Mouse (Mus musculus): ENCODE data around the gene Shroom3. TPM values are rescaled to one million over a fixed set of nuclear protein-coding genes. Genes with fewer than 3 reads are reported as not detected.

Gene Shroom3
- 3.2 and 3.6 TPM in 2 replicates for polyA plus RNA-seq (2015; fragmentation: Nextera tagmentation; extraction: Ambion mirVana)

DNA sequence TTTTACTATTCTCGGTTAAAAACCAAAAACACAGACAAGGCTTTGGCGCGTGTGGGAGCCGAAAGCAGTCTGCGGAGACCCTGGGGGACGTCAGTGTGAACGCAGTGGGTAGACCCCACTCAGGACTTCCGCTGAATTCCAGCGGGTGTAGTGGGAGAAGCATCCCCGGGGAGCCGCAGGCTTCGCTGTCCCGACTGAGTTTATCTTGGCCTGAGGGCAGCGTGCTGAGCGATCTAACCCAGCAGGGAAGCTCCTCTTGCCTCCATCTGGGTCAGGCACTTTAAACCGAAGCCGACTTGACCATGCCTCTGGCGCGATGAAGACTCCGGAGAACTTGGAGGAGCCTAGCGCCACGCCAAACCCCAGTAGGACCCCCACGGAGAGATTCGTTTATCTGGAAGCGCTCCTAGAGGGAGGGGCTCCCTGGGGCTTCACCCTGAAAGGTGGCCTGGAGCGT lies at the start of gene Shroom3:
Shroom3 (plus strand) TSS at position 85 of the 457 bp plus-strand sequence.
- no peaks in the 10 kb centered on the region for H3K36me3 ChIP-seq
- 0 out of 2 replicates have a peak within 1 kb of the TSS, but pooled peaks have one; percentile 29 for H3K27ac ChIP-seq
- H3K4me1 ChIP-seq, result peaks cover 12% of the 10 kb centered on the region
- no peak for ATAC-seq (ENCODE audit: insufficient number of reproducible peaks, low FRiP score, low TSS enrichment, low read depth)
- H3K4me2 ChIP-seq, result peak within 1 kb of the TSS; percentile 91
- no peaks in the 10 kb centered on the region for H3K27me3 ChIP-seq
- H3K9ac ChIP-seq, result peak within 1 kb of the TSS; percentile 42
- WGBS, result under 1% methylated on average over 26 of the region's 26 CpGs
- no peaks in the 10 kb centered on the region for H3K9me3 ChIP-seq
- peak within 1 kb of the TSS; percentile 47 for H3K4me3 ChIP-seq

- H3K4me3 ChIP-seq, result no peak overlapping the region
- no peaks in the 10 kb centered on the region for H3K36me3 ChIP-seq
- H3K9ac ChIP-seq, result no peak overlapping the region
- H3K4me1 ChIP-seq, result no peaks in the 10 kb centered on the region
- H3K27me3 ChIP-seq, result no peaks in the 10 kb centered on the region
- WGBS, result 68% methylated on average over 4 of the region's 4 CpGs
- no peak overlapping the region for H3K4me2 ChIP-seq
- H3K9me3 ChIP-seq, result no peaks in the 10 kb centered on the region
- no peak for ATAC-seq (ENCODE audit: insufficient number of reproducible peaks, low FRiP score, low TSS enrichment, low read depth)
- no peak overlapping the region for H3K27ac ChIP-seq
These were observed 49.7 kb upstream of the Shroom3 start for GRCm38 (mm10) chr5:92633526-92633925.

- H3K9me3 ChIP-seq, result no peaks in the 10 kb centered on the region
- WGBS, result 81% methylated on average over 3 of the region's 3 CpGs
- H3K36me3 ChIP-seq, result no peaks in the 10 kb centered on the region
- H3K4me3 ChIP-seq, result no peak overlapping the region
- H3K27ac ChIP-seq, result no peak overlapping the region
- no peaks in the 10 kb centered on the region for H3K4me1 ChIP-seq
- no peaks in the 10 kb centered on the region for H3K27me3 ChIP-seq
- H3K9ac ChIP-seq, result no peak overlapping the region
- no peak overlapping the region for H3K4me2 ChIP-seq
- no peak for ATAC-seq (ENCODE audit: insufficient number of reproducible peaks, low FRiP score, low TSS enrichment, low read depth)
These were observed 48.3 kb upstream of the Shroom3 start for GRCm38 (mm10) chr5:92634916-92635315.

DNA sequence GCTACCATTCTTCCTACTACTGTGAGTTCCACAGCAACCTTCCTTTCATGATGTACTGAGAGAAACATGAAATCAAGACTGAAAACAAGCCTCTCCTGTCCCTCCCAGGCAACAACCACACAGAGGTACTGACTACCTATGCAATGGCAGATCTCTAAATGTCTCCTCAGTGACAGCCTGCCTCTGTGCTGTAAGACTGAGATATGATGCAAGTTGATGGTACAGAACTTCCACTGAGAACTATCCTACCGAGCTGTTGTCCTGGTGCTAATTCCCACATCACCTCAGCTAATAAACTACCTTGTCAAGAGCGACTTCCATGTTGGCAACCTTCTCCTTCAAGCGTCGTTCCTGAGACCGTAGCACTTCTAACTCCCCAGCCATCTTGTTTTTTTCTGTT lies 47.3 kb upstream of the Shroom3 start:
- Histone ChIP-seq H3K9me3 (no peaks in the 10 kb centered on the region), H3K36me3 (no peaks in the 10 kb centered on the region), H3K27me3 (no peaks in the 10 kb centered on the region), H3K4me3 (no peak overlapping the region), H3K9ac (no peak overlapping the region), H3K4me2 (no peak overlapping the region), H3K4me1 (no peaks in the 10 kb centered on the region), H3K27ac (no peak overlapping the region)
- ATAC-seq (ENCODE audit: insufficient number of reproducible peaks, low FRiP score, low TSS enrichment, low read depth), result no peak
- WGBS, result 80% methylated on average over 5 of the region's 5 CpGs

DNA sequence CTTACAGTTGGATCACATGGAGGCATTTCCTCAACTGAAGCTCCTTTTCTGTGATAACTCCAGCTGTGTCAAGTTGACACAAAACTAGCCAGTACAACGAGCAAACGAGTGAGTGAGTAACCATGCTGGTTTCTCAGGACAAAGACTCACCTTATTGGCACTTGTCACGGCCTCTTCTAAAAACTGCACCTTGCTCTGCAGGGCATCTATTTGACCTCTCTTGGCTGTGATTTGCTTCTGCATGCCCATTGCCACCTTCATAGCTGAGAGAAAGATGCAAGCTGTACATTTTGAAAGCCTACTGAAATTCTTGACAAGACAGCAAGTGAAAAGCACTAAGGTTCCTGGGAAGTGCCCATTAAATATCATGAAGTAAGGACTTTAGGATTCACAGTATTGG lies 42.4 kb upstream of the Shroom3 start:
- Histone ChIP-seq H3K4me1 (no peaks in the 10 kb centered on the region), H3K36me3 (no peaks in the 10 kb centered on the region), H3K4me2 (no peak overlapping the region), H3K4me3 (no peak overlapping the region), H3K9me3 (no peaks in the 10 kb centered on the region), H3K27me3 (no peaks in the 10 kb centered on the region), H3K27ac (no peak overlapping the region), H3K9ac (no peak overlapping the region)
- no peak for ATAC-seq (ENCODE audit: insufficient number of reproducible peaks, low FRiP score, low TSS enrichment, low read depth)
- WGBS, result 83% methylated on average over 3 of the region's 3 CpGs

DNA sequence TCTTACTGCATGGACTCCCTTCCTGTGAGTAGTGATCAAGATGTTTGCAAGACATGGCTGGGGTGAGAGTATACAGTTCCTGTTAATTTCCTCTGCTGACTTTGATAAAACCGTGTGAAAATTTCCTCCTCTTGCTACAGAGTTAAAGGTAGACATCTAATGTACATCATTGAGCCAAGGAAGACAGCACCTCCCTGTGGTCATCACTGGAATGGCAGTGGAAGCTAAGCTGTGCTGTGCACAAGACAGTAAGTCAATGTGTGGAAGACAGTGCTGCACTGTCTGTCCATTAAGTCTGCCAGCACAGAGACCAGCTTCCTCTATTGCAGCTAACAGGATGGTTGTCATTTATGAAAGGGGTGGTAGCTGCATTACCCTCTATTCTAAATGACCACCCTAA lies 27.0 kb upstream of the Shroom3 start:
- Histone ChIP-seq H3K4me2 (no peak overlapping the region), H3K4me3 (no peak overlapping the region), H3K9ac (no peak overlapping the region), H3K9me3 (no peaks in the 10 kb centered on the region), H3K4me1 (no peaks in the 10 kb centered on the region), H3K27ac (no peak overlapping the region), H3K36me3 (0 out of 2 replicates have a peak, but pooled peaks cover 3% of the 10 kb centered on the region), H3K27me3 (no peaks in the 10 kb centered on the region)
- WGBS, result 3% methylated on average over 1 of the region's 1 CpGs
- no peak for ATAC-seq (ENCODE audit: insufficient number of reproducible peaks, low FRiP score, low TSS enrichment, low read depth)

DNA sequence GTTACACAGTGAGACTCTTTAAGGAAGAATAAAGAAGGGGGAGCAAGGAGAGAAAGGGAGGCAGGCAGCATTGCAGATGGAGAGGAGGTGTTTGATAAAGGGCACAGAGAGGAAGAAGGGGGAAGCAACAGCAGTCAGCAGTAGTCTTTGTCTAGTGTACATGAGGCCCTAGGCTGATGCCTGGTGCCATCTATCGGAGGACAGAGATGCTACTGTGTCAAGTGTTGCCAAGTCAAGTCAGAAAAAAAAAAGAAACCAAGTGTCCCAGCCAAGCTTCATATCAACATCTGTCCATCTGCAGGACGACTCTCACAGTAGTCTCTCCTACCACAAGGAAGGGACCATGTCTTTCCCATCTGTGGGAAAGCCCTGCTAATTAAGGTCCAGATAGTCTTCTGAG lies 18.9 kb upstream of the Shroom3 start:
- no peak for ATAC-seq (ENCODE audit: insufficient number of reproducible peaks, low FRiP score, low TSS enrichment, low read depth)
- Histone ChIP-seq H3K36me3 (0 out of 2 replicates have a peak, but pooled peaks cover 3% of the 10 kb centered on the region), H3K4me2 (no peak overlapping the region), H3K9ac (no peak overlapping the region), H3K27me3 (no peaks in the 10 kb centered on the region), H3K4me3 (no peak overlapping the region), H3K4me1 (no peaks in the 10 kb centered on the region), H3K27ac (no peak overlapping the region), H3K9me3 (no peaks in the 10 kb centered on the region)
- WGBS, result 73% methylated on average over 2 of the region's 2 CpGs

GRCm38 (mm10) chr5:92666860-92667259 lies 16.4 kb upstream of the Shroom3 start:
- H3K9me3 ChIP-seq, result no peaks in the 10 kb centered on the region
- no peak overlapping the region for H3K27ac ChIP-seq
- H3K4me1 ChIP-seq, result no peaks in the 10 kb centered on the region
- WGBS, result 66% methylated on average over 5 of the region's 5 CpGs
- no peak overlapping the region for H3K9ac ChIP-seq
- no peaks in the 10 kb centered on the region for H3K27me3 ChIP-seq
- H3K4me3 ChIP-seq, result no peak overlapping the region
- no peaks in the 10 kb centered on the region for H3K36me3 ChIP-seq
- no peak overlapping the region for H3K4me2 ChIP-seq
- ATAC-seq (ENCODE audit: insufficient number of reproducible peaks, low FRiP score, low TSS enrichment, low read depth), result no peak

DNA sequence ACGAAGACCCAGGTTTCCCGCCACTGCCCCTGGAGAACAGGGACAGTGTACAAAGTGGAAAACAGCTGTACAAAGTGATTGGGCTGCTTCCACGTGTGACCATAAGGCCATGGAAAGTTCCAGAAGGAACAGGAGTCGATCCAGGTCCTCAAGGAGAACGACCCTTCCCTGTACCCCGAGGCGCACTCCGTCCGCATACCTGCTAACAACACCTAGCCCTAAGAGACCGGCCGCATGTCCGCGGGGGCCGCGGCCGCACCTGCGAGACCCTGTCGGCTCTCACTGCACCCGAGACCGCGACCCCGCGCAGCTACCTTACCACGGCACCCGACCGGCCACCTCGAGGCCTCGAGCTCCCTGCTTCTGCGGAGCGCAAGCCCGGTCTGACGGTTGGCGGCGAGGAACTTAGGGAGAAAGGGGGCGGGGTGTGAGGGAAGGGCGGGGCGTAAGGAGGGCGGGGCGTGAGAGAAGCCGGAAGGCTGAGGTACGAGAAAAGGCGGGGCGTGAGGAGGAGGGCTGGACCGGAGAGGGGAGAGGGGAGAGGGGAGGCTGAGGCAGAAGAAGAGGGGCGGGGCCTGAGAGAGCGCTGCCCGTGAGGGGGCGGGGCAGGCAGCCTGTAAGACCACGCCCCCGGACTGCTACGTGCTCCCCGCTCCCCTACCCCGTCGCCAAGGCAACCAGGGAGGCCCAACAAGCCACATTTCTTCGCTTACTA lies 8.2 kb upstream of the Shroom3 start, which contains the start of gene Ccdc158:
Ccdc158 (minus strand) TSS at position 413 of the 715 bp plus-strand sequence.
- no peak within 1 kb of the TSS for H3K27ac ChIP-seq
- WGBS, result 10% methylated on average over 46 of the region's 55 CpGs
- no peaks in the 10 kb centered on the region for H3K9me3 ChIP-seq
- H3K4me3 ChIP-seq, result peak within 1 kb of the TSS; percentile 47
- peaks cover 13% of the 10 kb centered on the region for H3K4me1 ChIP-seq
- no peak within 1 kb of the TSS for H3K9ac ChIP-seq
- no peaks in the 10 kb centered on the region for H3K36me3 ChIP-seq
- ATAC-seq (ENCODE audit: insufficient number of reproducible peaks, low FRiP score, low TSS enrichment, low read depth), result peak; percentile 87
- peak within 1 kb of the TSS; percentile 90 for H3K4me2 ChIP-seq
- no peaks in the 10 kb centered on the region for H3K27me3 ChIP-seq

DNA sequence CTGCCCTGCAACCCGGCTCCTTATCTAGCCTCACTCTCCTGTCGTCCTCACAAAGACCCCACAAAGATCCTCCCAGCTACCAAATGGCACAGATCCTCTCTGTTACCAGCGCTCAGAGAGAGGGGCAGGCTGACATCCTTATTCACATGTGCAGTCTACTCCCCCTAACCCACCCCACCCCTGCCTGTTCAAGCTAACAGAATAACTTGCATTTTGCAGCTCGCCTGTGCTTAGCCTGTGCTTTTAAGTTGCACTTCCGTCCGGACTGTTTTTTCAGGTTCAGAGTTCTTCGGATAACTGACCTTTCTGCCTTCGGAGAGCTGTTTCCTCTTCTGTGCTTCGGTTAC lies 7.7 kb upstream of the Shroom3 start:
- H3K4me1 ChIP-seq, result peaks cover 13% of the 10 kb centered on the region
- no peak overlapping the region for H3K9ac ChIP-seq
- H3K4me2 ChIP-seq, result peak overlapping the region; percentile 90
- no peaks in the 10 kb centered on the region for H3K9me3 ChIP-seq
- no peaks in the 10 kb centered on the region for H3K27me3 ChIP-seq
- ATAC-seq (ENCODE audit: insufficient number of reproducible peaks, low FRiP score, low TSS enrichment, low read depth), result peak; percentile 40; the same call in 1 of the 2 replicates
- H3K27ac ChIP-seq, result no peak overlapping the region
- WGBS, result 2% methylated on average over 9 of the region's 9 CpGs
- H3K36me3 ChIP-seq, result no peaks in the 10 kb centered on the region
- peak overlapping the region; percentile 47 for H3K4me3 ChIP-seq

DNA sequence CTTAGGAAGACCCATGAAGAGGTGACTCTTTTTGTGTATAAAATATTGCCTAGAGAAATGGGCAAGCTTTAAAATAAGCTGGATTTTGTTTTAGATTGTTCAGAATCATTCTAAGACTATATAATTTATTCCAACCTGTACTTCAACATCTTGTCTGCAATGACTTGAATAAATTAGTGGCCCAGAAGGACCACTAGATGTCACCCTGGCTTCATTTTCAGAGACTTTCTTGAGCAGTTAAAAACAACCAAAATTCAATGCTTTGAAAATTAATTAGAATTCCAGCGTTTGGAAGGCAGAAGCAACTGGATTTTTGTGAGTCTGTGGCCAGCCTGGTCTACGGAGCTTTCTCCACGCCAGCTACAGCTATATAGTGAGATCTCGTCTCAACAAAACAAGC lies 3.8 kb upstream of the Shroom3 start:
- Histone ChIP-seq H3K4me3 (no peak overlapping the region), H3K27ac (no peak overlapping the region), H3K4me2 (no peak overlapping the region), H3K9me3 (no peaks in the 10 kb centered on the region), H3K4me1 (peaks cover 25% of the 10 kb centered on the region), H3K9ac (no peak overlapping the region), H3K27me3 (no peaks in the 10 kb centered on the region), H3K36me3 (no peaks in the 10 kb centered on the region)
- no peak for ATAC-seq (ENCODE audit: insufficient number of reproducible peaks, low FRiP score, low TSS enrichment, low read depth)
- WGBS, result 18% methylated on average over 4 of the region's 4 CpGs

DNA sequence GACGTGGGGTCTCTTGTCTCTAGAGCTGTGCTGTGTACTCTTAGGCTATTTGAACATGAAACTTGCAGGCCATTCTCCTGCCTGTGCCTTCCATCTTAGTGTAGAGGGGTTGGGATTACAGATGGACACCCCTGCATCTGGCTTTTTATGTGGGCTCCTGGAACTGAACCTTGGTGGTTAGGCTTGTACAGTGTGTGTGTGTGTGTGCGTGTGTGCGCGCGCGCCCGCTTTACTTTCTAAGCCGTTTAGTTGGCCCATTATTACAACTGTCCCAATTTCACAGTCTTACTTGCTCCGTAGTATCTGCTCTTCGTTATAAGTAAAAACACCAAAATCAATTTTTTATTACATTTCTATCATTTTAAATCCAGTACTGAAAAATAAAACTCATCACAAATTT lies 1.4 kb upstream of the Shroom3 start:
- 83% methylated on average over 10 of the region's 10 CpGs for WGBS
- H3K27ac ChIP-seq, result no peak overlapping the region
- no peaks in the 10 kb centered on the region for H3K9me3 ChIP-seq
- H3K4me3 ChIP-seq, result no peak overlapping the region
- no peak overlapping the region for H3K9ac ChIP-seq
- H3K4me1 ChIP-seq, result peaks cover 12% of the 10 kb centered on the region
- no peak for ATAC-seq (ENCODE audit: insufficient number of reproducible peaks, low FRiP score, low TSS enrichment, low read depth)
- no peaks in the 10 kb centered on the region for H3K27me3 ChIP-seq
- no peak overlapping the region for H3K4me2 ChIP-seq
- no peaks in the 10 kb centered on the region for H3K36me3 ChIP-seq

Measured in limb, embryonic 15.5 days (tissue).